Mouse (Mus musculus) brain, embryonic 14.5 days (tissue): ENCODE measurements around the gene Rhob.

Source experiments
- CTCF ChIP-seq: fragments of 200-500 bp; IDR thresholded peaks from 2 replicates; pipeline ENCODE4 v1.5.1; 2012; ENCODE audit warnings: inconsistent platforms, mild to moderate bottlenecking, moderate library complexity, borderline replicate concordance; ENCODE audit not compliant: insufficient read depth, insufficient read length; ENCODE audit errors: extremely low read depth
- POLR2A ChIP-seq: fragments of 200-500 bp; IDR thresholded peaks from 2 replicates; pipeline ENCODE4 v1.6.1; 2012; ENCODE audit warnings: mild to moderate bottlenecking, inconsistent platforms, borderline replicate concordance; ENCODE audit not compliant: poor library complexity, insufficient read depth, insufficient read length, severe bottlenecking; ENCODE audit errors: extremely low read depth

DNA sequence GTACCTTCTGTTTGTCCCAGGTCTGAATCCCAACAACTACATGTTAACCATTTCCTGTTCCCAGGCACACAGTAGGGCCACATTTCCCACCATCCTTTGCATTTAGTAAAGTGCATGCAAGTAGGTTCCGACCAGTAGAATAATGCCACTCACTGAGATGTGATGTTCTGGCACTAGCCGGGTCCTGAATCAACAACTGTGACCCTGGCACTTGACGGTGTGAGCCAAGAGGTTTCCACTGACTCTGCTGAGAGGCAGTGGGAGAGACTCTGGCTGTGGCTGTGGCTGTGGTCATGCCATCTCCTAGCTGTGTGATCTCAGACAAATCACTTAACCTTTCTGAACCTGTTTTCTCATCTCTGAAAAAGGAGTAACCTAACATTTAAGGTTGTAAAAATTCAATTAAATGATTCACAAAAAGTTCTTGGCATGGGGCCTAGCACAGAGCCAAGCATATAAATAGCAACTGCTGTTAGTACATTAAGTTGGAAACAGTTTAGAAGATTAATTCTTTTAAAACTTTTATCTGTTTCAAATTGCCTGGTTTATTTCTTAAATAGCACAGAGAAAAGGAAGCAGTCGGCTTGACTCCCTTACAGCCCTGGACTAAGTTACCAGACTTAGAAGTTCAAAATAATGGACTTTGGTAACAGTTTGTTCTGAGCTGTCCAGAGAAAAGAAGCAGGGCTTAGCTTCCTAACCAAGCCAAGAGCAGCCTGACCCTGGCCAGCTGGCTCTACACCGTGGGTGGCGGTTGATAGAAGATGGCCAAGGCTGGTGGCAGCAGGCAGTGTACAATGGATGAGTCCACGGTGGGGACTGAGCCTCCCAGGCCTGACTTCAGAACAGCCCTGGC, 46.8 kb downstream of the Rhob start:
- TF ChIP-seq CTCF (no peak), POLR2A (no peak)
